Mouse (Mus musculus): Measurements from ENCODE around the gene Mest.

Mest gene

DNA sequence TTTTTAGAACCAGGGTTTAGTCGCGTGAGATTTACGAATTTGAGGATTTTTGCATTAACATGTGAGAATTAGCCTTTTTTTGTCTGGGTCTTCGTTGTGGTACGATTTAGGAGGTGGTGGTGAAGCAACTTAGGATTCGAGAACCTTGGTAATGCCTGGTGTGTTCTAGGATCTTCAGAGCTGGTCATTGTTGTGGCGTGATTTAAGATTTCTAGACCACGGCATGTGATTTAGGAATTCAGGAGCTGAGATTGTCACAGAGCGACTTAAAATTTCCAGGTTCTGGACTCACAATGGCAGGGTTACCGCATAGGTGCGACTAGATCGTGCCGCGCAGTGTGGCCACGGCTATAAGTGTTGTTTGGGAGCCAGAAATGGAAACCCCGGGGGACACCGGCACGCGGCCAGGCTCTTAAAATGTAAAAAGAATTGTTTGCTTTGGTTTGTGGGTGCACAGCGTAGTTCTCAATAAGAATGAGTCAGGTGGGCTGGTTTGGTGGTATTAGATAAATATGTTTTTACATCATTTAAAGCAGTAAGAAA, 15.2 kb downstream of the Mest start:
- no peak for DNase-seq (ENCODE audit: low spot score in 2 of 2)

DNA sequence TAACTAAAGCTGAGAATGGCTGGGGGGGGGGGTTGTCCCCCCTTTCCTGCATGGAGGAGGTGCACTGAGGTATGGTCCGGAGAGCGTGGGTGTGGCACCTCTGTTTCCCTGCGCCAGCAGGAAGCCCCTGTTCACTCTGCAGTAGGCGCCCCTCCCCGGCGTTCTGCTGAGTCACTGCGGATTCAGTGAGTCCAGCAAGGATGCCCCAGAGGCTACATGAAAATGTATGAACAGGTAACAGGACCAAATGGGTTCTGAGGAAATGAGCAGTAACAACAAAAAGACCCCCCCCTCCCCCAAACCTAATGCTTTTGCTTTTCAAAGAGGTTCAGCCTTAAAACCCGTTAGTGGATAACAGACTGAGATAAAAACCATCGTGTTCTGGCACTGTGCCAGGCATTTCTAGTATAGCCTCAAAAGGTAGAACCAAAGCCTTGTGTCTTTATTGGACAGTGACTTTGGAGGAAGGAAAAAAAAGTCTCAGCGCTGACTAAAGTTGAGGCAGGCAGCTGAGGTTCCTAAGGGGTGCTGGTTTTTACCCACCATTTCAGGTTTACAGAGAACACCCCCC, 15.9 kb downstream of the Mest start:
- DNase-seq (ENCODE audit: low spot score in 2 of 2), result no peak

- no peak for DNase-seq (ENCODE audit: low spot score in 2 of 2)
Measured at GRCm38 (mm10) chr6:30744846-30745245, 21.5 kb downstream of the Mest start.

DNA sequence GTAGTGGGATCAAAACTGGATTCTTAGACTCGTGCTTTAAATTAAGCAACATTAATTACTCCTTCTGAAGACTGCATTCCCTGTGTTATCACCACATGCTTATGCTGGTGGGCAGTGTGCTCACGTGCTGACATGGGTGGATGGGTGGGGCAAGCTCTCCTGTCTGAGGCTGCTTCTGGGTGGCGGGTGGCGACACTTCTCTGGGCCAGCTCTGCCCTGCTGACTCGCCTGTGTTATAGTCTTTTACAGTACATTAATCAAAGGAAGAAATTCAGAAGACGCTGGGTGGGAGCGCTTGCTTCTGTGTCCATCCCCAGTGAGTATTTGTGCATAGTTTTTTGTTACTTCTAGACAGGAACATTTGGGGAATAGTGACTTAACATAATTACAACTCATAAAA, 22.2 kb downstream of the Mest start:
- DNase-seq (ENCODE audit: low spot score in 2 of 2), result no peak

DNA sequence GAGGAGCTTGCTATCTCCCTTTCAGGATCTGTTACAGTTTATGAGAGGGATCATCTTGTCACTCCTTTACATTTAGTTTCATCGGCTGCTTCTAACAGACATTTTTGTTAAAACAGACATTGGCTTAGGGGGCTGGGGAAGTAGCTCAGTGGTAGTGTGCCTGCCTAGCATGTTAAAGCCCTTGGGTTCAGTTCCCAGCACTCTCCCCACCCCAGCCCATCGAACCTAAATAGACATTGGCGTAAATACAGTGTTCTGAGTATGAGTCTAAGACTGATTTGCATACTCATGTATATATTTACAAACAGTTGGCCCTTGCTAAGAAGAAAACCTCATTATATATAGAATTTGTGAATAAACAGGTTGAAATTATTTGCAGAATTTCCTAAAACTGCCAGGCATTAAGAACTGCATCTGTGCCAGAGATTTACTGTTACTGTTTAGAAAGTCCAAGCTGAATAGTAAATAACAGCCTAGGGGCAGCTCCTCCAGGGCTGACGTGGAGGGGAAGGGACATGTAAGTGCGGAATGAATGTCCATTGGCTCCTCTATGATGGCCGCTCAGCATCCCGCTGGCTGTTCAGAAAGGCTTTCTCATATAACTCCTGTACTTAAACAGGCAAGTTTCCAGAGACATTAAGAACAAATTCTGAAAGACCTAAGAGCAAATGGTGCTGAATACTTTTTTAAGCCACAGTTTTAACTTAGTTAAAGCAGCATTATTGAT, 24.4 kb downstream of the Mest start:
- no peak for DNase-seq (ENCODE audit: low spot score in 2 of 2)

GRCm38 (mm10) chr6:30748358-30748910, 25.1 kb downstream of the Mest start:
- DNase-seq (ENCODE audit: low spot score in 2 of 2), result no peak

- DNase-seq (ENCODE audit: low spot score in 2 of 2), result no peak
Measured at GRCm38 (mm10) chr6:30749042-30749689, 25.8 kb downstream of the Mest start.

DNA sequence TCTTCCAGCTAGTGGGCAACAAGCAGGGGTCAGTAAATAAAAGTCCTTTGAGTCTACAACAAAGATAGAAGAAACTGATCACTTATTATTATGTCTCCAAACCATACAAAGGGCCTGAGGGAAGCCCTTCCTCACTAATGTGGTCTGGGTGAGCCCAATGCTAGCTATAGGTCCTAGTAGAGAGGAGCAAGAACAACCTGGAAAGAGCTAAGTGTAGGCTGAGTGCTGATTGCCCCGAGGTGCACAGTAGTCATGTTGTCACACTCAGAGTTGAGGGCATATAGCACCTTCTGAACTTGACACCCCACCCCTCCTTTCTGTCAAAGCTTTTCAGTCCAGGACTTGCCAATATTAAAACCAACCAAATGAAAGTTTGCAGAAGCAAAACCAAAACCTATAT, 26.5 kb downstream of the Mest start:
- DNase-seq (ENCODE audit: low spot score in 2 of 2), result no peak

DNA sequence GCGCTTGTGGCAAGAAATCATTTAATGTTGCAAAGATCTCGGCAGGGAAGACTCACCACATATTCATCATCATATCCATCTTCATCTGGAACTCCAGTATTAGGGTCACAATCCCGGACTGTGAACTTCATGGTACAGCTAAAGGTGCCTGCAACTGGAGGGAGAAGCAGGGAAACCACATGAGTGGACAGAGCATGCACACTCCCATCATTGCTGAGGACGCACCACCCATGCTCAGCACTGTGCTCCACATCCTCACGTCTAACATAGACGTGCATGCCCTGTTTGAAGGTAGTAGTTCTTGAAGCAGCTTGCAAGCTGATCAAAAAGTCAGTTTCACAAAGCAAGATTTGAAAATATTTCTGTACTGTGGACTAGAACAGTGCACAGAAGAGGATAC, 27.1 kb downstream of the Mest start:
- DNase-seq (ENCODE audit: low spot score in 2 of 2), result no peak

GRCm38 (mm10) chr6:30751209-30751608, 27.9 kb downstream of the Mest start:
- no peak for DNase-seq (ENCODE audit: low spot score in 2 of 2)
